Mouse (Mus musculus) MN1 (cell line): ENCODE results near the gene Msrb3.

Experiments used
- DNase-seq: peaks from one replicate; pipeline ENCODE4 v3.0.0-alpha.2; 2016; ENCODE audit warnings: low spot score

Gene Msrb3

DNA sequence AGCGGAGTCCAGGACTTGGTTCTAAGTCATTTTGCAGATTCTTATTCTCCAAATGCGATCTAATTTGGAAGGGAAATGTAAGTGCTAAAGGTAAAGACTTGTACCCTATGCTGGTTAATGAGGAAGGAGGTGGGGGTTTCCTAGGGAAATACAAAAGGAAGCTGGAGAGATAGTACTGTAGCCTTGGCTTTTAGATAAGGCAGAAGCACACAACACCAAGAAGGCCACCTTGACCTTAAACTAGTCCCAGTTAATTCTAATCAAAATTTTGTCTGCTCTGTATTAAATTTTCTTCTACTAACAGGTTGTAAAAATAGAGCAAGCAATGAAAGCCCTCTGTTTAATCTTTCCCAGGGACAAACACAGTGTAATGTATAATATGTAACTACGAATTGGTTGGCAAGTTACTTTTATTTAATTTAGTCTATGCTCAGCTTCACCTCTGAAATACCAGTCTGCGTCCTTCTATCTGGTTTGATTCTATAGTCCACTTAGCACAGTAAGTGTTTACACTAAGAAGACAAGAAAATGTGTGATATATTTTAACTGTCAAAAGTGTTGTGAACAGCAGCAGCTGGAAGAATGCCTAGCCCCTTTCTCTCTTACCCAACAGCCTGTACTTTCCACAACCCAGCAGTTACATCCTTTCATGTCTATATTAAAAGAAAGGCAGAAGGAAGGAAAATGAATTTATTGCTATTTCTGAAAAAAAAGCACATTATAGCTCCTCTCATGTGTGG lies 87.9 kb downstream of the Msrb3 start:
- DNase-seq = no peak

DNA sequence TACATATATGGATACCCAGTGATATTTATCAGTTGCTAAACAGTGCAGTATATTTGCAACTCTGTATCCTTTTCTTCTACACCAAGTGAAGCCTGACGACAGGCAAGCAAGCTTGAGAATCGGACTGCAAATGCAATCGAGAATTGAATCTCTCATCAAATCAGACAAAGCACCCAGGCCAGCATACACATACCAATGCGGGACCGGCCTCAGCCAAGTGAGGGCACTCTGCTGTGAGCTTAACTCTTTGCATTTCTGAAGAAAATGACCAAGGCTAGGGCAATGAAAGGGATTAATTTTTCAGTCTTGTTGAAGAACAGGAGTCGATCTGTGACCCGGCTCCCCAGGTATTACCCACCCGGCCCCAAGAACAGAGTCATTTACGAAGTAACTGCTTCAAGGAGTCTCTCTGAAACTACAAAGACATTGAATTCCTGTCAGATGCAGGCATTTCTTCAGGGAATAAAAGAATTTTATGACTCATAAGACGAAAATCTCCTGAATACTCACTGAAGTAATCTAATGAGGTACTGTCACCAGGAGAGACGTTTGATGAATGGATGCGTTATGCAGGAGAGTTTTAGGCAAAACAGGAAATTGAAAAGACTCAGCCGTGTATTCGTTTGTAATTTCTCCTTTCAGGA lies 88.7 kb downstream of the Msrb3 start:
- no peak for DNase-seq

DNA sequence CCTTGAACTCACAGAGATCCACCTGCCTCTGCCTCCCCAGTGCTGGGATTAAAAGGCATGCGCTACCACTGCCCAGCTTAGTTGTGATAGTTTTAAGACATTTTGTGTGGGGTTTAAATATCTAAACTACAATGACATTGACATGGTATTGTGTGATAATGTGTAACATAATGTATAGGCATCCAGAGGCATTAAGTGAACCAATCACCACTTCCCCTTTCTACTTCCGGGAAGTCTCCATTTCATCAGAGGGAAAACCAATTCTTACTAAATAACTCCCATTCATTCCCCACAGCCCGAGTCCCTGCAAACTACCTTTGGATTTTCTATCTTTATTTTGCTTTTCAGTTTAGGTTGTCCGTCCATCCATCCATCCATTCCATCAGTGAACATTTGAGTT lies 90.7 kb downstream of the Msrb3 start:
- DNase-seq = no peak

DNA sequence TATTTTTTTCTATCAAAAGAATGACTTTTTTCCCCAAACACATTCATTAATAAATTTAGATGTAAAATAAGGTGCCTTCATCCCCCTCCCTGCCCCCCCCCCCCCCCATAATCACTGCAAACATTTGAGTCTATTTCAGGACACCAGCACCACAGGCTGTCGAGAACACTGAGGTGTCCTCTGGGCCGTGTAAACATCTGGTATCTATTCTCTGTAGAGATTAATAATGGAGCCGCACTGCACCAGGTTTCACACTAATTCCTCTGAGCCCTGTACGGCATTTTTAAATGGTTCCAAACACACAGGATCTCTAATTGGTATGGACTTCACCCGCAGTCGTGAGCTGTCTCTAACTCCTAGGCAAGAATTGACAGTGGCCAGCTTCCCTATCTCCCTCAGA lies 97.8 kb downstream of the Msrb3 start:
- no peak for DNase-seq

DNA sequence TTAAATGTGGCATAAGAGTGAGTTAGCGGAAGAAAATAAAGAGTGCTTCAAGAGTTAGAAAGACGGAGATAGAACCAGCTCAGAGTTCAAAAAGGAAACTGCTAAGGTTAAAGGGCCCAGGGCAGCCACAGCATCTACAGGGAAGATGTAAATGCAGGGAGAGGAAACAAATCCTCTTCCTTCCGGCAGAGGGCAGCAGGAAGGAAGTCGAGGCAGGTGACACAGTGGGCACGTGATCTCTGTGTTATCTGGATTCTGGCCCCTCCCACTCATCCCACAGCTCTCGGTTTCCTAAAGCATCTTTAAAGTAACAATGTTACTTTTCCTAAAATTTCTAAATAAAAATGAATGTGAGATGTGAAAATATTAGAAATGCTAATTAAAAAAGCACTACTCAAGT lies 99.4 kb downstream of the Msrb3 start:
- no peak for DNase-seq

DNA sequence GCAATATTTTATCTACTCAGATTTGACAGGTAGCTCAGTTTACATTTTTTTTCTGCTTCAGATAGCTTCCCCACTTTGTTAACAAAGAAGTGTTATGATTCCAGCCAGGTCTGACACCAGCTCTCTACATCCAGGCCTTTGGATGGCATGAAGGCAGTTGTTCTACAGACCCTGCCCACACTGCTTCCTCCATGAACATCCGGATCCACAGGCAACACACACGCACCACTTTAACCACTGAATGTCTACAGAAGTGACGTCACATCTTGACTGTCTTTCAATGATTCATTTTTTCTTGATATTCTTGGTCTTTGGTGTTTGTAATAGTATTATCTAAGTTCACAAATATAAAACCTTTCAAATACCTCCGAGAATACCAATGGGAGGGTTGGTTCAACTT lies 102.2 kb downstream of the Msrb3 start:
- no peak for DNase-seq

DNA sequence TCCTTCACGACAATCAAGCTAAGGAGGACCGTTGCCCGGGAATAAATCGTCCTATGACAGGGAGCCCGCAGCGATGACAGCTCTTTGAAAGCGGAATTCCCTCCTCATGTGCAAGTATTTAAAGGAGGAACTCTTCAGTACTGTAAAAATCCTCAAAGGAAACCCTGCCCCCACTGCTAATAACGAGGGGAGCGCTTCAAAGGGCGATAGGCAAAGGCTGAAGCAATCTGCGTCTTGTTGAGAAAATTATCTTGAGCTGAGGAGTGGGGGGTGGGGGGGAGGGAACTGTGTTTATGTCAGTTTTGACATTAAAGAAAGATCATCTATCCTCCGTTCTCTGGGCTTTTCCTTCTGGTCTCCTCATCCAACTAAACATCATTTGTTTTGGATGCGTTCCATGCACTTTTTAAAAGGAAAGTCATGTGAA lies 104.5 kb downstream of the Msrb3 start:
- DNase-seq = no peak

DNA sequence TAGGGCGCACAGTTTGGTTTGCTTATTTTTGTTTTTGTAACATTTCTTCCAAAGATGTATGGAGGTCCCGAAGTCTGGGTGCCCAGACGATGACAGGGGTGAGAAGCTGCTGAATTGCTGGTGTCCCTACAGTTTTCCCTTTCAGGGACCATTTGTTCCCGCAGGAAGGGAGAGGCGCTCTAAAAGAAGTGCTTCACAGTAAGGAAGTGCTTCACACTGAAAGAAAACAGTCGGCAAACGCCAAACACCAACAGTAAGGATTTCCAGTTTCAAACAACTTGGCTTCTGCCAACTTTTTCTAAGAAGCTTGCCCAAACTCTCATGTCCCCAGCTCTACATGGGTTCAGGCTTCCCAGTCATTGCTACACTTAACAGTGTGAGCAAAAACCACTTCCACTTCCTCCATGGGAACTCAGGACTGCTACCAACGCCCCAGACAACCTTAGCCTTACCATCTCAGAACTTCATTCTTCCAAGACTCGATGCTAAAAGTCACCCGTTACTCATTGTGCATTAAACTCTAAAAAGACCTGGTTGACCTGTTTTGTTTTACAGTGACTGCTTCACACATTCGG lies 106.6 kb downstream of the Msrb3 start:
- DNase-seq = no peak

DNA sequence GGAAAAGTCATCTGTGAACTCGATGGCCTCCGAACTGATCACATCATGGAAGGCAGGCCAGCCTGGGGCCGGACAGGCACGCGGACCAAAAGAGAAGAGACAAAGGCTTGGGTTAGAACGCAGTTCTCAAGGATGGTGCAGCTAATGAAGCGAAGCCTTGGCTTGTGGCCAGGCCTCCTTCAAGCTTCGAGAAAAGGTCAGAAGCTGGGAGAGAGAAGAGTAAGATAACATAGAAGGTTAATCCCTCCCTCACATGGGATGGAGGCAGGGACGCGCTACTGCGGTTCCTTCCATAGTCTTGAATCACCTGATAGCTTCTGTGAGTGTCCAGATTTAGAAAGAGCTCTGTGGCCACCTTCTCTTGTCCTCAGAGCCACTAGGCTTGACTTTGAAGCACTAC lies 107.5 kb downstream of the Msrb3 start:
- DNase-seq = no peak

DNA sequence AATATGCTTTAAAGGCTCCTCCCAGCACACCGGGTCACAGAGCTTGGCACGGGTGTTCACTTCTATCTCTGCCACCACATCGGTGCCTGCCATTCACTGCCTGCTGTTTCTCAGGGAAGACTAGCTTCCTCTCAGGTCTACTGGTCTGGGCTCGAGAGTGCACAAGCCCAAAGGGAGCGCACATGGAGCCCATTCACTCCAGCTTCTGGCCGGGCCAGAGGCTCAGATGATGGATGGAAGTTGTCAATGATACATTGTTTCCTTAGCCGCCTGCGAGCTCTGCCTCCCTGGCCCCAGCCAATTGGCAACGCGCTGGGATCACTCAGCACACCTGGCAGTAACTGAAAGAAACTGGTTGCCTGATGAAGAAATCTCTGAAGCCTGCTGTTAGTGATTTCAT lies 111.7 kb downstream of the Msrb3 start:
- DNase-seq = no peak

DNA sequence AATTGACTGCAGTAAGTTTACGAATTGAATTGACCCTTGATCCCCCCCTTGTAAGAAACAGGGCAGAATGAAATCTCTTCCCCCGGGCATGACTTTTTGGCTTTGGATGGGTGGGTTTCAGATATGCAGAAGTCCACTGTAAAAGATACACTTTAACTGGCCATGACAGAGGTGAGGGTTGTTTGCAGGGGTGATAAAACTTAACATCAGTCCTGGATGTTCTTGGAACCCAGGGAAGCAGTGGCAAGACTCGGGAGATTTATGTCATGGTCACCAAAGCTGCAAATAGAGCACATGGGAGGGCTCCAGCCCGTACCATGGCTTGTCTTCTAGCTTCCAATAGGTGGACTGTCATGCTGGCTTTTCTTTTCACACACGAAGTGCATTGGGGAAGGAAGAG lies 114.4 kb downstream of the Msrb3 start:
- DNase-seq = no peak

DNA sequence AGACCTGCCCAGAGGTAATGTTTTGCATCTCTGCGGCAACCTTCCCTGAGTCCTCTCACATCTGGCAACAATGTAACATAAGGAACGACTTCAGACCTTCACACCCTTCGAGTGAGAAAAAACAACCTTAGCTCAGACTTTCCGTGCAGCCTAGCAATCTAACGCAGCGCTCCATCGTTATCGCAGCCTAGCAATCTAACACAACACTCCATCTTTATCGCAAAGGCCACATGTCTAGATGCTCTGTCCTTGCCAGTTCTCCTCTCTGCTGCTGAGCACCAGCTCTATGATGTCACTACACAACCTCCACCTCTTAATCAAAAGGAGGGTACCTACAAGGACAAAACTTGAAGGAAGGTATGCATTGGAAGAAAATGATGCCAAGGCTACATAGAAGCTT lies 115.5 kb downstream of the Msrb3 start:
- DNase-seq = no peak

DNA sequence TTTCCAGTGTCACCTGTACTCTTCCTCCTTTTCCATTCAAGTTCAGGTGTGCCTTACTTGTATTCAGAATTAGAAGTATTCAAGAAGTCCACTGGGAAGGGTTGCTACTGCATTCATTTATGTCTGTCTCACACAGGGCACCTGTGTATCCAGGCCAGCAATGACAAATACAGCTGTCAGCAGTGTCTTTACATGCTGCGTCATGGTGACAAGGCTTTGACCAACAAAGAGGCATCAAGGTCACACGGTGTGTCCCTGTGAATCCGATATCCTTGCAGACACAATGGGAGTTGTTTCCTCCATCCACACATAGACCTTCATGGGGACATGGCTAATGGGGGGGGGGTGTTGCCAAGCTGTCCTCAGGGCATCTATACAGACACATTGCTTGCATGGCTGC lies 121.4 kb downstream of the Msrb3 start:
- DNase-seq = no peak

DNA sequence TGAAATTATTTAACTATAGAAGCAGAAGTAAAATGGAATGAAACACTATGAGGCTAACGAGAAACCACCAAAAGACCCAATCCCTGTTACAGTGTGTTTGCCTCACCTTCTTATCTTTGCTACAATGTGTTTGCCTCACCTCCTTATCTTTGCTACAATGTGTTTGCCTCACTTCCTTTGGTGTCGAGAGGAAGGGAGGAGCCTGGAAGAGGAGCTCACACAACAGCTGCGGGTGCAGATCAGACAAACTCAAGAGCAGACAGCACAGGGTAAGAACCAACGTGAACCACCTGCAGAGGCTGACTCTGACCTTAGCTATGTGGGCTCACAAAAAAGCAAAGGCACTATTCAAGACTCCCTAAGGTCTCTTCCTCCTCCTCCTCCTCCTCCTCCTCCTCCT lies 123.5 kb downstream of the Msrb3 start:
- DNase-seq = no peak

DNA sequence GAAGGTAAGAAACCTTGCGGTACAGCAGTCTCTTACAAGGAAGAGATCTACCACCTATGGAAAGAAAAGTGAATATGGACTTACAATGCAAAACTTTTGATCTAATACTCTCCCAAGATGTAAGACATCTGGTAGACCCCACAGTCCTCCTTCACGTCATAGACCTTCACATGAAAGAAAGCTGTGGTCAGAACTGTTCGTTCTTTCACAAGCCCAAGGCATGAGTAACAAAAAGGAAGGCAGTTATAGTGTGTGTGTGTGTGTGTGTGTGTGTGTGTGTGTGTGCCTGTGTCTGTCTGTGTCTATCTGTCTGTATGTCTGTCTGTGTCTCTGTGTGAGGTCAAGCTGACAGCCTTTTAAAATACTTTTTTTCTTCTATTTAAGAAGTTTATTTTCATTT lies 131.5 kb downstream of the Msrb3 start:
- no peak for DNase-seq

DNA sequence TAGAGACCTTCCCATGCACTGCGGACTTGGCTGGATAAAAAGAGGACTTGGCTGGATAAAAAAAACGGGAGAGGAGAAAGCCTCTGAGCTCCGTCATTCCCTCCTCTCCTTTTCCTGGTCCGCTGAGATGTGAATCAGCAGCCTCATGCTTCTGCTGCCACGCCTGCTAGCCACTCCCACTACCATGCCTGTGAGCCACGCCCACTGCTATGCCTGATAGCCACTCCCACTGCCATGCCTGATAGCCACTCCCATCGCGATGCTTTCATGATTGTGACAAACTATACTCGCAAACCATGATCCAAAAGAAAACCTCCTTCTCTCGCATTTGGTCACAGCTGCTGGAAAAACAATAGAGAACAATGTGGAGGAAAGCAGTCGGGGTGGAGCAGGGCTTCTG lies 133.5 kb downstream of the Msrb3 start:
- no peak for DNase-seq

DNA sequence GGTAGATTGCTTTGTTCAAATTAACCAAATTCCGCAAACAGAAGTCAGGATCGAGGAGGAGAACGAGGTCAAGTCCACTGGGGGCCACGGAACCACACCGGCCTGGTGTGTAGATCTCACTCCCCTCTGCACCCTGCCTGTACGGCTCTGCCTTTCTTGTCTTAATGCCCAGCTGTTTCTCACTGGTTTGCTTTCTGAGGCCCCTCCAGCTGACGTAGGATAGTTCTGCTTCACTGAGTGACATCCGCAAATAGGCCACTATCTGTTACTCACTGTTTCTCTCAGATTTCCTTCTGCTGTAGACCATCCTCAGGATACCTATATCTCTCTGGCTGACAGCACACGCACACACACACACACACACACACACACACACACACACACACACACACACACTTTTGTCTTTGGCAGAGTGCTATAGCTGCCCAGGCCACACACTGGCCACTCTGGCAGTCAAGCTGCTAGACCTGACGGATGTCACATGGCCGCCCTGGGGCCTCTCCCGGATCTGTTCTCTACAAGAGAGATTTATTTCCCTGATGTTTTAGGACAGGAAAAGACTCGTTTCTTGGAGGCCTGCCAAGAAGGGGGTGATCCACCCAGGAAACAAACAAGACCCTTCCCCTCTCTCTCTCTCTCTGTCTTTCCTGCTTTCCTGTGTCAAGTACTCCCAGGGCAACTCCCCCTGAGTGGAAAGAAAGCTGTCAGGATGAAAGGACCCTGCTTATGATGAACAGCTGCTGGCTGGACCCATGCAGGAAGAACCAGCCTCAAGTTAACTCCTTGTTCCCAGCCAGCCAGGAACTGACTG lies 135.0 kb downstream of the Msrb3 start:
- DNase-seq = peak; percentile 82

DNA sequence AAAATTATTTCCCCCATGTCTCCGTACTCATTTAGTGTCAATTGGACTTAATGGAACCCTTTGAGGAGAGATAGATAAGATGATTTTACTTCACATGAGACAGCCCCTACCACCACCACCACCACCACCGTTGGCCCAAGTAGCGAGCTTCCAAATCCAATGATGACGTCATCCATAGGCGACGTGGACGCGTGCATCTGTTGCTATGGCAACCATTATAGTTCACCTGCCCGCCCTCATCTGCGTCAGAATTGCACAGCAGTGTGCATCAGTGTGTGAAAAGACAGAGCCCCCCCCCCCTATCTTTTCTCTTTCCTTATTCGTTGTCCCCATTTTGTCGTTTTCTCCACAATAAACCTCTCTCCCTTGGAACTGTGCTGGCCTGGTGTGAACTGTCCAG lies 135.9 kb downstream of the Msrb3 start:
- no peak for DNase-seq

DNA sequence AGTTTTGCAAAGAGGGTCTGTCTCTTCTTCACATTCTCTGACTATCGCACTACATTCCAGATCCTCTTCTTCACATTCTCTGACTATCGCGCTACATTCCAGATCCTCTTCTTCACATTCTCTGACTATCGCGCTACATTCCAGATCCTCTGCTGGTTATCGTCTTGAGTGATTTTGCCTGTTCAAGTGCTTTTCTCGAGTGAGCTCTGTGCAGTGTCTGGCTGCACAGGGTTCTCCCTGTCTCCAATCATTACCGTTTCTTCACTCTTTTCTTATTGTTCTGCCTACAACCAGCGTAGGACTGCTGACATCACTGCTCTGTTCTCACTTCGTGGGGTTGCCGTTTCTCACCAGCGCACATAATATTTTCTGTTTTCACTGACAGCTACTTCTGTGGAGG lies 138.2 kb downstream of the Msrb3 start:
- no peak for DNase-seq

DNA sequence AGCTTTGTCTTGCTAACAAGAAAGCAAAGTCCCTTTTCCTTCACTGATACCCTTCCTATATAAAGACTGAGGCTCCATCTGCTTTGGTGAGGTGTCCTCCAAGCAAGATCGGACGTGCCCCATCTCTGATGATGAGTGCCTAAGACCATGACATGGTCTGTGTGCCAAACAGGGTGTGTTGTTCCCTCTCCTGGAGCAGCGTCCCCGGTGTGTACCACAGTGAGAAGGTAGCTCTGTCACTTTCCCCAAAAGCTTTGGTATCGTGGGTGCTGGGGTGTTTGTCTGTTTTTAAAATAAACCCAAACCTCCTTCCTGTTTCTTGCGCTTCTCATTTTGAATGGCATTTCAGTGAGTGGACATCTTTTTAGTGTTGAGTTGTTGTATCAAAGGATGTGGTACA lies 139.0 kb downstream of the Msrb3 start:
- no peak for DNase-seq

DNA sequence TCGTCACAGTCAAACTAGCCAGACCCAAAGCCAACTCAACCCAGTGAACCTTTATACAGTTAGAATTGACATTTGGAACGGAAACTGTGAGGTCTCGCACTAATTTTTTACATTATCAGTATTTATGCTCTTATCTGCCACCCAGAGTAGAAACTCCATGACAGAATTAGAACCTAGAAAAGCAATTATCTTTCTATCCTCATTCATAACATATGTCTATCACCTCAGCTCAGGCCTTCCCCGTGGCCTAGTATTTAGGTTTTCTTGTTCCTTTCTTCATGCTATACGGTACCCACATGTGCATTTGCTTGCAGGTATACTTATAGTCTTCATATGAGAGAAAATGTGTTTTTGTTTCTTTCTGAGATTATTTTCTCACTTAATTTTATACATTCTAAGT lies 146.4 kb downstream of the Msrb3 start:
- DNase-seq = no peak

DNA sequence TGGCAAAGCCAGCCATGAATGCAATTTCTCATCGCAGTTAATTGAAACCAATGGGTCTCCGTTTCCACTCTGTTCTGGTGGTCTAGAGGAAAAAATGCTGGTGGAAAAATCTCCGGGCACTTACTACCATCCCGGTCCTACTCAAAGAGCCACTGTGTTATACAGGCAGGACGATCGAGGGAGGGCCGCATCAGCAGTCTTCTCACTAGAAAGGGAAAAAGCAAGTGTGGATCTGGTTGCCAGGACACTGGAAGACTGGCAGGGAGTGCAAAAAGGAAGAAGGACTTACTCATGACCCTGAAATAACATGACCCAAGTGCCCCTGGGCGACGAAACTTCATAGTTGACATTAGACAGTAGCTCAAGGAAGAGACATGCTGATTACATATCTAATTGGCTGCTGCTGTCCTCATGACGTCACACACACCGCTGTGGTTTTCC lies 147.1 kb downstream of the Msrb3 start:
- DNase-seq = peak; percentile 66

DNA sequence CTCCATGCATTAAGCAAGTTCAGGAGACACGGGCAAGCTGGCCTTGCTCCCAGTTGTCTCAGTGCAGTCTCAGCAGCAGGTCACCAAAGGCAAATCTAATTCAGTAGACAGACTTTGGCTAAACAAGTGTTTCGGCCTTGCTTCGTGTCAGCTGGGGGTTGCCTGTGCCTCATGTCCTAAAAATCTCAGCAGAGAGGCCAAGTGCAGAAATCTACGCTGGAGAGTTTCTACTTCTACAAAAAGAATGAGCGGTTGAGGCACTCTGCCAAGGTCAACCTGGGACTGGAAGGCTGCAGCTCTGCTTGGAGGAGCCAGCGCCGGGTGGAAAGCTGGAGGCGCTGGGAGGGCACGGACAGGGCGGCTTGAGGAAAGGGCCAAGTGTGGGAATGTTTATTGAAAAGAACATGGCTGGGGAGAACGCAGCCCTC lies 147.6 kb downstream of the Msrb3 start:
- peak; percentile 62 for DNase-seq
